Mouse (Mus musculus) macrophage (primary cell): ENCODE measurements around the gene Dip2c. TPM values are rescaled to one million over a fixed set of nuclear protein-coding genes. Genes with fewer than 3 reads are reported as not detected.

Experiments used
- H3K27ac ChIP-seq: fragments of 350-480 bp; formaldehyde crosslinking; 2 replicates; pipeline ENCODE4 v1.9.0; 2021
- H3K36me3 ChIP-seq: fragments of 350-480 bp; formaldehyde crosslinking; 2 replicates; pipeline ENCODE4 v1.9.0; 2021; ENCODE audit errors: inconsistent target
- H3K4me3 ChIP-seq: fragments of 350-480 bp; formaldehyde crosslinking; 2 replicates; pipeline ENCODE4 v1.9.0; 2021; ENCODE audit errors: inconsistent target
- H3K79me2 ChIP-seq: fragments of 350-480 bp; formaldehyde crosslinking; 2 replicates; pipeline ENCODE4 v1.9.0; 2021; ENCODE audit errors: inconsistent target
- WGBS: methylation state at CpG from one replicate; pipeline ENCODE4 v1.1.7; 2026; ENCODE audit warnings: inconsistent platforms; ENCODE audit not compliant: missing documents; 5-methylcytosine and 5-hydroxymethylcytosine counted together
- polyA plus RNA-seq: library from polyadenylated mRNA; stranded (reverse); fragments of 250-400 nt; gene quantifications from 3 replicates; pipeline ENCODE4 v1.2.4, GENCODE M21; 2018; ENCODE audit warnings: inconsistent platforms

Gene Dip2c
- polyA plus RNA-seq, 1 experiment from 2014 or later: 7.2 TPM

- Histone ChIP-seq H3K36me3 (no peaks in the 10 kb centered on the region), H3K79me2 (no peaks in the 10 kb centered on the region), H3K4me3 (no peak overlapping the region), H3K27ac (no peak overlapping the region)
- WGBS: 88% methylated on average over 2 of the region's 2 CpGs
Measured at GRCm38 (mm10) chr13:9361457-9361856, 85.1 kb downstream of the Dip2c start.

GRCm38 (mm10) chr13:9371387-9371786 is 95.1 kb downstream of the Dip2c start:
- 60% methylated on average over 1 of the region's 1 CpGs for WGBS
- H3K36me3 ChIP-seq: no peaks in the 10 kb centered on the region
- H3K27ac ChIP-seq: no peak overlapping the region
- no peaks in the 10 kb centered on the region for H3K79me2 ChIP-seq
- no peak overlapping the region for H3K4me3 ChIP-seq

GRCm38 (mm10) chr13:9377130-9377529 is 100.8 kb downstream of the Dip2c start:
- Histone ChIP-seq H3K79me2 (no peaks in the 10 kb centered on the region), H3K36me3 (no peaks in the 10 kb centered on the region), H3K4me3 (no peak overlapping the region), H3K27ac (no peak overlapping the region)
- WGBS: 83% methylated on average over 2 of the region's 2 CpGs

GRCm38 (mm10) chr13:9380740-9381410 is 104.5 kb downstream of the Dip2c start:
- Histone ChIP-seq H3K79me2 (no peaks in the 10 kb centered on the region), H3K27ac (no peak overlapping the region), H3K4me3 (no peak overlapping the region), H3K36me3 (no peaks in the 10 kb centered on the region)
- WGBS: 71% methylated on average over 5 of the region's 5 CpGs

- WGBS: 0% methylated on average over 2 of the region's 2 CpGs
- no peak overlapping the region for H3K27ac ChIP-seq
- no peak overlapping the region for H3K4me3 ChIP-seq
Measured at GRCm38 (mm10) chr13:9388017-9388416, 111.7 kb downstream of the Dip2c start.

GRCm38 (mm10) chr13:9389334-9389733 is 113.0 kb downstream of the Dip2c start:
- 83% methylated on average over 1 of the region's 1 CpGs for WGBS

More at GRCm38 (mm10) chr13:9388017-9388416, 111.7 kb downstream of the Dip2c start:
- H3K79me2 ChIP-seq: no peaks in the 10 kb centered on the region
- no peaks in the 10 kb centered on the region for H3K36me3 ChIP-seq

GRCm38 (mm10) chr13:9390204-9390804 is 114.0 kb downstream of the Dip2c start:
- H3K27ac ChIP-seq: no peak overlapping the region
- no peaks in the 10 kb centered on the region for H3K79me2 ChIP-seq
- no peaks in the 10 kb centered on the region for H3K36me3 ChIP-seq
- no peak overlapping the region for H3K4me3 ChIP-seq
- 86% methylated on average over 5 of the region's 5 CpGs for WGBS

More at GRCm38 (mm10) chr13:9389334-9389733, 113.0 kb downstream of the Dip2c start:
- Histone ChIP-seq H3K79me2 (no peaks in the 10 kb centered on the region), H3K4me3 (no peak overlapping the region), H3K36me3 (no peaks in the 10 kb centered on the region), H3K27ac (no peak overlapping the region)

- WGBS: 91% methylated on average over 3 of the region's 3 CpGs
- no peaks in the 10 kb centered on the region for H3K36me3 ChIP-seq
Measured at GRCm38 (mm10) chr13:9393470-9393869, 117.1 kb downstream of the Dip2c start.

GRCm38 (mm10) chr13:9395286-9395685 is 119.0 kb downstream of the Dip2c start:
- no peaks in the 10 kb centered on the region for H3K36me3 ChIP-seq
- H3K27ac ChIP-seq: no peak overlapping the region
- H3K79me2 ChIP-seq: no peaks in the 10 kb centered on the region
- WGBS: 89% methylated on average over 1 of the region's 1 CpGs
- H3K4me3 ChIP-seq: no peak overlapping the region

More at GRCm38 (mm10) chr13:9393470-9393869, 117.1 kb downstream of the Dip2c start:
- H3K27ac ChIP-seq: no peak overlapping the region
- H3K79me2 ChIP-seq: no peaks in the 10 kb centered on the region
- no peak overlapping the region for H3K4me3 ChIP-seq

- 87% methylated on average over 1 of the region's 1 CpGs for WGBS
- H3K36me3 ChIP-seq: no peaks in the 10 kb centered on the region
- H3K79me2 ChIP-seq: no peaks in the 10 kb centered on the region
- H3K27ac ChIP-seq: no peak overlapping the region
- H3K4me3 ChIP-seq: no peak overlapping the region
Measured at GRCm38 (mm10) chr13:9398846-9399245, 122.5 kb downstream of the Dip2c start.

- H3K27ac ChIP-seq: no peak overlapping the region
- no peaks in the 10 kb centered on the region for H3K36me3 ChIP-seq
- no peak overlapping the region for H3K4me3 ChIP-seq
- H3K79me2 ChIP-seq: no peaks in the 10 kb centered on the region
- WGBS: 75% methylated on average over 1 of the region's 1 CpGs
Measured at GRCm38 (mm10) chr13:9405399-9405798, 129.1 kb downstream of the Dip2c start.

GRCm38 (mm10) chr13:9408983-9409382 is 132.7 kb downstream of the Dip2c start:
- Histone ChIP-seq H3K27ac (peak overlapping the region; percentile 52), H3K79me2 (no peaks in the 10 kb centered on the region)

GRCm38 (mm10) chr13:9418441-9418840 is 142.1 kb downstream of the Dip2c start:
- H3K79me2 ChIP-seq: no peaks in the 10 kb centered on the region
- no peaks in the 10 kb centered on the region for H3K36me3 ChIP-seq
- H3K27ac ChIP-seq: no peak overlapping the region
- no peak overlapping the region for H3K4me3 ChIP-seq
- 82% methylated on average over 3 of the region's 3 CpGs for WGBS

More at GRCm38 (mm10) chr13:9408983-9409382, 132.7 kb downstream of the Dip2c start:
- Histone ChIP-seq H3K4me3 (no peak overlapping the region), H3K36me3 (no peaks in the 10 kb centered on the region)
- WGBS: 44% methylated on average over 4 of the region's 4 CpGs

- Histone ChIP-seq H3K4me3 (no peak overlapping the region), H3K27ac (no peak overlapping the region), H3K79me2 (no peaks in the 10 kb centered on the region), H3K36me3 (no peaks in the 10 kb centered on the region)
Measured at GRCm38 (mm10) chr13:9419213-9419612, 142.9 kb downstream of the Dip2c start.

GRCm38 (mm10) chr13:9421949-9422348 is 145.6 kb downstream of the Dip2c start:
- Histone ChIP-seq H3K27ac (no peak overlapping the region), H3K4me3 (no peak overlapping the region)
- 93% methylated on average over 4 of the region's 4 CpGs for WGBS

More at GRCm38 (mm10) chr13:9421949-9422348, 145.6 kb downstream of the Dip2c start:
- no peaks in the 10 kb centered on the region for H3K36me3 ChIP-seq
- no peaks in the 10 kb centered on the region for H3K79me2 ChIP-seq
